Mouse (Mus musculus): Measurements from ENCODE around the gene 9630041A04Rik.

DNA sequence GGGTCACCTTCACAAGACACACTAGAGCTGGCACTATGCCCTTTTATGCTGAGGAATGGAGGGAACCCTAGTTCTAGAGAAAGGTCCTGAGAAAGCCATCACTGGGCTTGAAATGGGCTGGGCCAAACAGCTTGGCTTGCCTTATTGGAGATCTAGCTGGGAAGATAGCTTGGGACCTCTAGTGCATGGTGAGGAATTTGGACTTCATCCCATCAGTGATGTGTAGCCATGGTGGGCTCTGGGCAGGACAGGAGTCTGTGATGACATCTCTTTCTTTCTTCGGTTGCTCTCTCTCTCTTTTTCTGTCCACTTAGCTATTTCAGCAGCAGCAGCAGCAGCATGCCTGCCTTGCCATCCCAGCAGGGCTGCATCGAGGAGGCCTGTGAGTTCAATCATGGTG, 53.4 kb downstream of the 9630041A04Rik start:
- no peak for TF ChIP-seq TAL1 (IDR thresholded peaks at IDR 0.05; ENCODE audit: low read length)
- no peak for TF ChIP-seq GATA1 (IDR thresholded peaks at IDR 0.05; ENCODE audit: low read length)
